Mouse (Mus musculus): ENCODE data around the gene Prep.
A peak's percentile ranks its signal among the peaks of the same experiment; 100 is the strongest.
"Not testable (repeated sequence)": the region's sequence is repeated elsewhere in the genome, so short reads cannot be mapped to it uniquely, and the experiment has no call there.

Gene Prep

DNA sequence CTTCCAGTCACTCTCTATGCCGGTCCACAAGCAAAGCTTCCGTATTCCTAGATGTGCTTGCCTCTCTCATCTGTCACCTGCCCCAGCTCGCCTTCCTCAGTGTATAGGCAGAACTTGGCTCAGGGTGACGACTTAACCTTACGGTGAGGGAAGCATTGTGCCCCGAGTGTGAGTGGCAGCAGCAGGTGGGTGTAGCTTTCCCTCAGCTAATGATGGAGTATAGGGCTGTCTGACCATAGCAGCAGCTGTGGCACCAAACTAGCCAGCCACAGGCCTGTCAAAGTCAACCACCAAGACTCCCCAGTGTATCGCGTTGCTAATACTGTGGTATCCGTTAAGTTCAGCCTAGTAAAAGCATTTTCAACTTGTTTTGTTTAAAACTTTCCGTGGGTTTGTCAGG is 9.6 kb downstream of the Prep start:
- no peak for DNase-seq (ENCODE audit: low spot score)

DNA sequence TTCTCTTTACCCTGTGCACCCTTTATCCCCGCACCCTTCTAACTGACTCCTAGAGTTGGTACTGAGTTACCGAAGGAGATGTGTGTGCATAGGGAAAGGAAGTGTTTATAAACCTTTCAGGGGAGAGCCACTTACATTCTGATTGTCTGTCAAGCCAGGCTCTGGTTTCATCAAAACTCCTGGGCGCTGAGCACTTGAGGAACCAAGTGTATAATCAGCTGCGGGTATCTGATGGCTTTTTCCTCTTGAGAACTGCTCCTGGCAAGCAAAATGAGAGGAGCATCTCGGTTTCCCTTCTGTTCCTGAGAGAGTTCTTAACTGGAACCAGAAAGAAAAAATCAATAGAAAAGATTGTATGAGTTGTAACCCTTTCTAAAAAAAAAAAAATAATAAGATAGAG is 10.3 kb downstream of the Prep start:
- no peak for DNase-seq (ENCODE audit: low spot score)

DNA sequence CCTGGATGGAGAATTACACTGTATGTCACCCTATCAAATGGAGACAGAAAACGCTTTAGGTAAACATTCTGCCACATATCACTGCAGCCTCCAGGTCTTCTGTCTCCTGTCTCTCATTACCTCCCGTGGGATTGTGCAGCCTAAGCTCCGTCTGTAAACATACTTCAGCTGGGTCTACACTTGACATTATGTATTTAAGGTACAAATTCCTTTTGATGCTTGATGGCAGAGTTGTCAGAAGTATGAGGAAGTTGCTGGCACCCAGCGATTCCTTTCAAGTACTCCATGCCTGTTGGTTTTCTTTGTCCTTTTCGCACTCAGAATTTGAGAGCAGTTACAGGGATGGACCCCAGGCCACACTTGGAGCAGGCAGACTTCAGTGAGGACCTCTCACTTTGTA is 12.8 kb downstream of the Prep start:
- no peak for DNase-seq (ENCODE audit: low spot score)

DNA sequence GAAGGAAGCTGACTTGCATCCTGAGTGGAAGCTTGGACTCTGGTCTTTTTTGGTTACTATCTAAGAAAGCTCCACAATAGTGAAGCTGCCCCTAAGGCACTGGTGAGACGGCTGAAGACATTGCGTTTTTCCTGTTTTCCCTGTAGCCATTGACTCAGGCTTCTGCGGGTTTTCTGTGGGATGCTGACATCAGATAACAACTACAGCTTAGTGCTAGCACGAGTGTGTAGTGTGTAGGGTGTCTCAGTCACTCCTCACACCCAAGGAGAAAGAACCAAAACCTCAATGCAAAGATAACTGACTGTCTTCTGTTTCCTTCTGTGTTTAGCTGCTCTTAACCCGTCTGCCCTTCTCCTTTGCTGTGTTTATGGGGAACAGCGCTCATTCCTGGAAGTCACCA is 13.5 kb downstream of the Prep start:
- no peak for DNase-seq (ENCODE audit: low spot score)

DNA sequence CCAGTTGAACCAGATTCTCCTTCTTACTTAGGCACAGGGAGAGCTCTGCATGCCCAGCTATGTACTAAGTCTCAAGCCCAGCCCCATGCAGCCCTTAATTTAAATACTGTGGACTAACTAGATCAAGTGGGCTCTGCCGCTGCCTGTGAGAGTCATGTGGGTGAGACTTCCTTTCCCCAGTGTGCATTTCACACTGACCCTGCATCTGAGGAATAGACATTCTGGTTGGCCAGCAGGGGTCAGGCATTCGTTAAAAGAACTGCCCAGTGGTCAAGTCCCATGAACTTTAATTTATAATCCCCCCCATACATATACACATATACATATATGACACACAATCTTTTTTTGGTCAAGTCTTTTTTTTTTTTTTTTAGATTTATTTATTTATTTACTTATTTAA is 15.7 kb downstream of the Prep start:
- DNase-seq (ENCODE audit: low spot score): no peak

DNA sequence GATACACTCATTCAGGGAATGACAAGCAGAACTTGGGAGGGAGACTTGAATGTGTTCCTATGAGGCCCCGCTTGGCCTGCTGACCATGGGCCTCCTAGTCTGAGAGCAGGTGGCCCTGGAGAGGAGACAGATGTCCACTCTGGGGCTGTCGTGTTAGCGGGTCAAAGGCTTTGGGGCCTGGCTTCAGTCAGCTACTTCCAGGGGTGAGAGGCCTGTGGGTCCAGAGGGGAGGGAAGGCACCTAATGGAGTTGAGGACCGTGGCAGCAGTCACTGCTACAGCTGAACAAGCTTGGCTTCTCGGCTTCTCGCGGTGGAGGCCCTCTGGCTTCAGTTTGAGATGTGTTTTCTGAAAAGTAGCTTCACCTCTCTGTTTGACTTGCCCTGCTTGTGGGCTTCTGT is 17.0 kb downstream of the Prep start:
- not testable (repeated sequence) for DNase-seq (ENCODE audit: low spot score)

DNA sequence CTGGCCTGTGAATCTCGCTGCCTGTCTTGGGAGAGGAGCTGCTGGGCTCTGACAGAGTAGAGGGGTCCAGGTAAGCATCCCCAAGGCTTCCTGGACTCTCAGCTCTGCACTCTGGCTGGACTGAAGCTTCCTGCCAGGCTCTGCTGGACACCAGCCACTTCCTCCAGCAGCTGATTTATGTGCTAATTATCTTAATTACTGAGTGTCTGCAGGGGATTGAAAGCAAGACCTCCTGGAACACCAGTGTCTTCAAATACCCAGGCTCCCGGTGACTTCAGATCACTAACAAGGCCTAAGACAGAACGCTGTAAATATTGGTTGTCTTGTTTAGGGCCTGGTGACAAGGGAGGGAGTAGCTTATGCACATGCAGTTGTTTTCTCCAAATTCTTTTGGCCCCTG is 17.5 kb downstream of the Prep start:
- DNase-seq (ENCODE audit: low spot score): no peak

DNA sequence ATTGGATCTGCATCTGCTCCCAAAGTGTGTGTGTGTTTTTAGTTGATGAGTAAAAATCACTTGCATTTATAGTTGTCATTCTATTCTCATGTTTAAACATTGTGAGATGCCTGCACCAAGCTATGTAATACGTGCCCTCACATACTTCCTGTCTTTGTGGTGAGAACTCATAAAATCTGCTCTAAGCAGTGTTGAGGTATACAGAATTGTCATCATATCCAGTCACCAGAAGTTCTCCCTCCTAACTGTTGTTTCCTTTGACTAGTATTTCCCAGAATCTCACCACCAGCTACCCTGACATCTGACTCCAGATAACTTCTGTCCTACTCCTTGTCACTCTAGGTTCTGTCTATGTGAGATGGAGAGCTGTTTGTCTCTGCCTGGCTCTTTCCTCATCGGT is 18.3 kb downstream of the Prep start:
- no peak for DNase-seq (ENCODE audit: low spot score)

DNA sequence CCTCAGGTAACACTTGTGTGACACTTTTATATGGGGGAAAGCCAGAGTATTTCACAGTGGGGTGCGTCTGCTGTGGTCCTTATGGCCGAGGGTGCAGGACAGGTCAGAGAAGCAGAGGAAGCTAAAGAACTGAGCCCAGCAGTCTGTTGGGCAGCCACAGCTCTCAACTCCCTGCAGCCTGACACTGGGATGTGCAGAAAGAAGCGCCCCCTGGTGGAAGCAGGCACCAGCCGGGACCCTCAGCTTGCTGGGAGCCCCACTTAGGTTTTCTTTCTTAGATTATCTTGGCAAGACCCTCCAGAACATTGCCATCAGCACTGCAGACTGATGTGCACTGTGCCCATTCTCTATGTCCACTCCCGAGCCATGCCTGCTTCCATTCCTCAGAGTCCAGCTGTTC is 19.6 kb downstream of the Prep start:
- peak; percentile 18 for DNase-seq (ENCODE audit: low spot score)

DNA sequence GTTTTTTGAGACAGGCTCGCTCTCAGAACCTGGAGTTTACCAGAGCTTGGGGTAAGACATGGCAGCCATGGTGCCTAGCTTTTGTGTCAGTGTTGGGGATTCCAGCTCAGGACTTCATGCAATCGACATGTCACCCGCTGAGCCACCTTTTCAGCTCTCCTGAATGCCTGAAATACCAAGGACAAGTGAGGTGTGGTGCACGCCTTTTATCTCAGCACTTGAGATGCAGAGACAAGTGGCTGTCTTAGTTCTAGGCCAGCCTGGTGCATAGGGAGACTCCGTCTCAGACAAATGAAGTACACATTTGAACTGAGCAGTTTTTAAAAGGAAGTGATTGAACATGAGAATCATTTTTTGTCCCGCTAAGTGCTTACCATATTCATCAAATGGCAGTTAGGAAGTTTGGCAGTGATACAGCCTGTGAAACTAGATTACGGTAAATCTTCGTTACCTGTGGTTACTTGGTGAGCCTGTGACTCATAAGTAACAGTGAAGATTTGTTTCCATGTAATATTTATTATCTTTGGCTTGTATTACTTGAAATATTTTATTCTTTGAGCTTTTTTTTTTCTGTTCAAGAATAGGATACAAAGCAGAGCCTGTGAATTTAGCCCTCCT is 24.6 kb downstream of the Prep start:
- no peak for DNase-seq (ENCODE audit: low spot score)

DNA sequence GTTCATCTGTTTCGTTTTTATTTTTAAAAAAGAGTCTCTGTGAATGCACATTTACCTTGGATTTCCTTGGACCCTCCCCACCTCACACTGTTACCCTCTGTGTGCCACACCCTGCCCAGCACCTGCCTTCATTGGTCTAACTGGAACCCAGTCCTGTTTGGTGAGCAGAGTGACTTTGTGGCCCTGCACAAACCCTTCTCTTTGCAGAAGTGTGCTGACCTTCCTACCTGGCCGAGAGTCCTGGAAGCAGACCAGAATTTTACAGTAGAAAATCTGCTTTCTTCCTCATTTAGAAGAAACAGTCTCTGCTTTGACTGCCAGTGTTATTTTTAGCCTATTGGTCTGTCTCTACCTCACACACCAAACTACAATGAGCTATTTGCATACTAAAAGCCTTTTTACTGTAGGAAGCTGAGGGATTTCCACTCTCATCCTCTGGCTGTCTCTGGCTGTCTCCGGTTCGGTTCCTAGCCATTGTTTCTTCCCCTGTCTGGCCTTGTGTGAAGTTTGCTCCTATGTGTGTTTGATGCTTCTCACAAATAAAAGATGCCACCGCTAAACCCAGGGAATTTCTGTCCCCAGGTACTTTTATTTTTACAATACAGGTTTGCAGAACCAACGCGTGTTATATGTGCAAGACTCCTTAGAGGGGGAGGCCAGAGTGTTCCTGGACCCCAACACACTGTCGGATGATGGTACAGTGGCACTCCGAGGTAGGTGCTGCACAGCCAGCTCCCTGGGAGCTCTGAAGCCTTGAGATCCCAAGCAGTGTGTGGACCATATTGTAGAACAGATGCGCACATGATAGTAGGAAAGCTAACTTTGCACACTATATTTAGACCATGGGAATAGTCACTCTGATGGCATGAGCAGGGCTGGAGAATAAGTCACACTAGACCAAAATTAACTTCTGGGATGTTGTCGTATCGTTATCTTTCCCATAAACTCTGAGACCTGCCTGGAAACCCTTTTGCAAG is 25.4 kb downstream of the Prep start:
- no peak for DNase-seq (ENCODE audit: low spot score)

DNA sequence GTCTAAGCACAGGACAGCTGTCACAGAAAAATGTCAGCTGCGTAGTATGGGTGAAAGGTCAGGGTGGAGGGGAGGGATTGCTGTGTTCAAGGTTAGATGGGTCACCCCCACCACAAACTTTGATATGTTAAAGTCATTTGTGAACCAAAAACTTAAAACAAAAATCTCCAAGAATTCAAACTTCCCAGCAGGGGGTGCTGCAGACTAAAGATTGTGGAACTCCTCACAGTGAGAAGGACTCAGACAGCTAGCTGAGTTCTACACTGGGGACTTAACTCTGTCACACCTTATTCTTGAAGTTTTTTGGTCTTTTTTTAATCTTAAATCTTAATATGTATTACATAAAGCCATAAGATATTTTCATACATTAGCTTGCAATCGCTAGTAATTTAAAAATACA is 31.7 kb downstream of the Prep start:
- DNase-seq (ENCODE audit: low spot score): peak; percentile 42

DNA sequence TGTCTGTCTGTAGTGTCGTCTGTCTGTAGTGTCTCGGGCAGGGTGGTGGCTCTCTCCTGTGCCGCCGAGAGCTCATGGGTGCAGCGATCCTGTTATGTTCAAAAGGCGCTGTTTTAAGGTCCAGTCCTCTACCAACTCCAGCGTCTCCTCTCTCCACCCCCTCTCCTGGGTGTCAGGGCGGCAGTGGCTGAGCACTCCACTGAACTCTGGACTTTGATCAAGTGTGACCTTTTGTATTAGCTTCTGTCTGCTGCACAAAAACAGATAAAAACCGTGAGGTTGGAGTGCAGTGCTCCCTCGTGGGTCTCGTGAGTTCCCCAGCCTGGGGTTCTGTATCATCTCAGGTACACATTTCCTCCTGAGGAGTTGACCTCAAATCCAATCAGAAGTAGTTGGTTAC is 33.5 kb downstream of the Prep start:
- DNase-seq (ENCODE audit: low spot score): no peak

DNA sequence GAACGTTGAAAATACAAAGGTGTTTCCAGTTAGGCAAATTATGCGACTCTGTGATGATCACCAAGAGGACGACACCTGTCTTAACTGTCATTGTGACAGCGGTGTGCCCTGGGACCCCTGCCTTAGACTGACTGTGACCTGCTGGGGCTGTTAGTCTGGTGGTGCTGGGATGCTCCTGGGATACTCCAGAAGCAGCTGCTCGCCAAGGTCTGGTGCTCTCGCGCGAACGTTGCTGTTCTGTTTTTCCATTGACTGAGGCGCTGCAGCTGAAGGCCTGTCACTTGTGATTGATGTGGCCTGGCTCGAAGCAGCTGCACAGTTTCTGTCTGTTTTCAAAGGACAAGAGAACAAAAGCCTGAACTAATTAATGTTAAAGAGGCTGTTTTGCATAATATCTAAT is 36.2 kb downstream of the Prep start:
- no peak for DNase-seq (ENCODE audit: low spot score)

DNA sequence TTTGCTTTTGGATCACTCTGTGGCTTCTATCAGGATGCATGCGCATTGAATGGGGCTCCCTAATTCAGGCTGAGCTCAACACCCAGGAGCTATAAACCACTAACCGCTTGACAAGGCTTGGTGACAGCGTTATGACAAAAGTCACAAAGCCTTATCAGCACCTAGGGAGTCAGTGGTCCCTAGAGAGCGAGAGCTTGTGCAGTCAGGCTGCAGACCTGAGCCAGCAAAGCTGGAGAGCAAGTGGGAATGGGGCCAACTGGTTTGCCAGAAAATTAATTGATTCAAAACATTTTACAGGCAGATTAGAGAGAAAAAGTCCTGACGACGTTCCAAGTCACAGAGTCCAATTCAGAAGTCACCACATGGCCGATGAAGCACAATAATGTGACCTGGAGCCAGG is 37.1 kb downstream of the Prep start:
- DNase-seq (ENCODE audit: low spot score): peak; percentile 35

DNA sequence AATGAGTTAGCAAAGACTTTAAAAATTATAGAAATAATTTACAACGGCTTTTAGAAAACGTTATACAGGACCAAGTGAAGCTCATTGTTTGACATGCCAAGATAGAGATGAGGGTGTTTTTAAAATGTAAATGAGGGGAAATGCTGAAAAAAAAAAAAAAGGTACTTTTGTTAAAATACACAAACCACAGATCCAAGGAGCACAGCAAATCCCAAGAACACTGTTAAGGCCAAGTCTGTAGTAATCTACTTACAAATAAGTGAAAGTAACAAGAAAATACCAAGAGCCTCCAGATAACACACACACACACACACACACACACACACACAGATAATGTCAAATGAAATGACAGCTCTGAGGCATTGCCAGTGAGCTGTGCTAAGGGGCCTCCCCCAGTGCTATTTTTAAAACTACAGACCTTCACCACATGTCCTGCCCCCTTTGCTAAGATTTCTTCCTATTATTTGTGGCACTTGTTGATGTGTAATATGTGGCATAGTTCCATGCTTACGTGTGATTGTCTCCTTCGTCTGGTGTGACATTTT is 37.6 kb downstream of the Prep start:
- DNase-seq (ENCODE audit: low spot score): no peak

DNA sequence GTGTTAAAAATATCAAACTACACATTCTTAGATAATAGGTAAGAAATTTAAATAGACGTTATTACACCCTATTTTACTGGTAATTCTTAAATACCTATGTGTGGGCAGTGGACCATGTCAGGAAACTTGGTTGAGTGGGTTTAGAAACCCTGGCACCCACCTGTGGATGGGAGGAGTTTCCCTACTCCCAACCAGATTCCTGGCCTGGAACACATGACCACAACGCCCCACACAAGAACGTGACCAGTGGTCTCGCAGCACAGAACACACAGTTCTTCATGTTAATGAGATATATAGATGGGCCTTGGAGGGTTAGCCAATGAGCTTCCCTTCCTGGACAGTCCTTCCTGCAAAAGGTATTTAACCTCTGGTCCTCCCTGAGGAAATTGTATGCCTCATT is 39.5 kb downstream of the Prep start:
- DNase-seq (ENCODE audit: low spot score): no peak

DNA sequence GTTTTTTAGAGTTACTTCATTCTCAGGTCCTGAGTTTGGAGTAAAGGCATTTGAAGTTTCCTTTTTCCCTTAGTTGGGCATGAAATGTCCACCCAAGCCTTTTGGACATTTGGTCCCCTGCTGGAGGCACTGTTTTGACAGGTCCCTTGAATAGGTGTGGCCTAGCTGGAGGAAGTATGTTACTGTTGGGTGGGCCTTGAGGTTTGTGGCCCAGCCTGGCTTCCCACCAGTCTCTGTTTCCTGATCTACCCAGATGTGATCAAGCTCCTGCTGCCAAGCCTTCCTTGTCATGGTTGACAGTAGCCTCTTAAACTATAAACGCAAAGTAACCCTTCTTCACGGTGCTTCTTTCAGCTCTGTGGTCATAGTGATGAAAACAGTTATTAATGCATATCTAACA is 40.3 kb downstream of the Prep start:
- no peak for DNase-seq (ENCODE audit: low spot score)

DNA sequence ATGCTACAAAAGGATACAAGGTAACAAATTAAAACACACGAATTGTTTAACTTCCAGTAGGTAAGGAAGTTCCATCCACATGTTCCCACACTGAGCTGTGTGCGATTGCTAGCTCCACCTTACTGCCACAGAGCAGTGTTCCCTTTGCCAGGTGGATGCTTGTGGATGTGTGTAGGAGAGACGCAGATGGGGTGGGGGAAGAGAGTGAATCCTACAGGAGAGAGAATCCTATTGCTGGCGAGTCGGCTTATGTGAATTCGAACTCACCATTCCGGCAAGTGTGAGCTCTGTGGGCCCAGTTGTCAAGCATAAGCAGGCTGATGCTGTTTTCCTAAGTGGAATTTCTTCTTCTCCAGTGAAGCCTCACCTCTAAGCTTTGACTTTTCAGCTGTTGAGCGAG is 42.0 kb downstream of the Prep start:
- peak; percentile 27 for DNase-seq (ENCODE audit: low spot score)

DNA sequence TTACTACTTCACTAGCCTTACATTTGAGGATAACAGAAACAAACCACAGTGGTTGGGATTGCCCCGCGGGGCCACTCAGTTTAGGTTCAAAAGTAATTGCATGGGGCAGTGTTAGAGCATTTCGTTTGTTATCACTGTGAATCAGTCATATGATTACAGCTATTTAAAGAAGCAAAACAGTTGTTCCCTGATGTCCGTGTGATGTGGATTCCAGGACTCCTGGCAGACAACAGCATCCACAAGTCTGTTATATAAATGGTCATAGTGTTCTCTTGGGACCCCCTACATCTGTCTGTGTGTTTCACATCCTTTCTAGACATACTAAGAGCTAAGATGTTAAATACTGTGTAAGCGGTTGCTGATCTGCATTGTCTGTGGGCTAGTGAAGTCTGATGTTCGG is 43.0 kb downstream of the Prep start:
- DNase-seq (ENCODE audit: low spot score): no peak

DNA sequence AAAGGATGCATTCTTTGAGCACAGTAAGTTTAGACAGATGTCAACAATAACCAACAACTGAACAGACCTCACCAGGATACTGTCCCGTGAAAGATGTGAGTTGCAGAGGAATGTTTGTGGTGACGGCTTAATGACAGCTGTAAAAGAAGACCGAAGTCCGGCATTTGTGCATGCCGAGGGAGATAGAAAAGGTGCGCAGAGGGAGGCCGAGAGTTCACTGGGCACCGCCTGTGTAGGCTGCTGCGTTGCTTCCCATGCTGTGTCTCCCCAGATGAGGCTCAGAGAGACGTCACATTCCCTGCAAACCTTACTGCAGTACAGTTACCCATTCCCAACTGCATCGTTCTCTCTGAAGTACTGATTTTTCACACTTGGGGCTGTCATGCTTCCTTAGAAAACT is 45.9 kb downstream of the Prep start:
- DNase-seq (ENCODE audit: low spot score): no peak

DNA sequence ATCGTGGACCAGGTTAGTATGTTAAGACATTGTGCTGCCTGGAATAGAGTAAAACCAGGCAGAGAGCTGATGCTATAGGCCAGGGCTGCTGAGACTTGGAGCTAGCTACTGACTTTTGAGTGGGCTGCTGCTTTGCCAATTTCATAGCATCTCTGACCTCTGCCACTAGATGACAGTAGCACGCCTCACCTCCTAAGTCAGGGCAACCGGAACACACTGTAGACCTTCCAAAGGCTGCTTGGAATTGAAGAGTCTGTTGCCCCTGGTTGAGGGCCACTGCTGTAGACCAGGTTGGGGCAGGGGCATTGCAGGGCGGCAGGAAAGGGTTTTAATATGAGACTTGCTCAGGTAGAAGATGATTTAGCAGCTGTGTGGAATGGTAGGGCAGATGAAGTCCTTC is 47.5 kb downstream of the Prep start:
- peak; percentile 26 for DNase-seq (ENCODE audit: low spot score)

DNA sequence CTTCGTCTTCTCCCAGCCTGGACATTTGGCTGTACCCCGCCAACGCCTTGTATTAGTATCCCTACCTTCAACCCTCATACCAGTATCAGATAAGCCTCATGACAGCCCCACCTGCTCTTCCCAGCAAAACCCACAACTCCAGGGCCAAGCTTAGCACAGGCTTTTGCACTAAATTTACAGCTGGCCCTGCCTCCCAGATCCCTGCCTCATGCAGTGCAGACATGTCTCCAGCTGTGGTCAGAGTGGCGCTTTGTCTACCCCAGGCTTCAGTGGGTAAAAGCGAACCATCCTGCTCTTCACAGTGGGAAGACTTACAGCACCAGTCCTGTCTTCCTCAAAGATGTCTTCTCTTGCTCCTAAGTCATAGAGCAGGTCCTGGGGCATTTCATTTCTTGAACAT is 49.8 kb downstream of the Prep start:
- no peak for DNase-seq (ENCODE audit: low spot score)
